Mouse (Mus musculus): ENCODE measurements around the gene Prkag1.

- TF ChIP-seq GATA1 (IDR thresholded peaks at IDR 0.05; ENCODE audit: borderline replicate concordance, low read length), result no peak
- TF ChIP-seq FLI1 (IDR thresholded peaks at IDR 0.05; ENCODE audit: low read length), result no peak
Measured at GRCm38 (mm10) chr15:98866501-98866900, 35.2 kb upstream of the Prkag1 start.
